In genomic region chr2:159443581-159443980, GRCm38 (mm10) we compare ENCODE assay signal across 10 mouse cellular contexts.
DNase-seq lines count a peak whose midpoint lies in the region; ATAC-seq lines count a peak whose summit lies in the region.
"Had no signal": no experiment of that assay in that cellular context is flagged by ENCODE, and none has a peak within 500 bp of the region (broad histone marks: within the 10 kb centered on the region; RNA-seq: fewer than 3 reads in every experiment).

No protein-coding gene starts in this region.

- no peak overlapping the region for H3K4me2 ChIP-seq in kidney, embryonic 15.5 days
- H3K4me2 ChIP-seq in intestine, embryonic 16.5 days (ENCODE audit: low read depth, low read length), result no peak overlapping the region
- H3K4me2 ChIP-seq: hindbrain, embryonic 15.5 days had no signal

- no peak for ATAC-seq in kidney, embryonic 15.5 days (replicated peaks; ENCODE audit: low FRiP score)
- ATAC-seq in intestine, embryonic 16.5 days, result no peak

- no peak overlapping the region for H3K4me3 ChIP-seq in kidney, embryonic 15.5 days (replicated peaks)
- no peak overlapping the region for H3K4me3 ChIP-seq in intestine, embryonic 16.5 days (ENCODE audit: low read length)
- H3K4me3 ChIP-seq: hindbrain, embryonic 15.5 days; megakaryocyte, embryonic 14.5 days had no signal

- no peak overlapping the region for H3K27ac ChIP-seq in kidney, embryonic 15.5 days
- no peak overlapping the region for H3K27ac ChIP-seq in intestine, embryonic 16.5 days (ENCODE audit: low read length)
- H3K27ac ChIP-seq: hindbrain, embryonic 15.5 days had no signal

- no peaks in the 10 kb centered on the region for H3K27me3 ChIP-seq in kidney, embryonic 15.5 days
- H3K27me3 ChIP-seq in intestine, embryonic 16.5 days (replicated peaks; ENCODE audit: control insufficient read depth, insufficient read depth, low read length), result no peaks in the 10 kb centered on the region
- H3K27me3 ChIP-seq: megakaryocyte, embryonic 14.5 days had no signal

- 33% methylated on average over 8 of the region's 8 CpGs for WGBS in kidney, embryonic 15.5 days
- WGBS in intestine, embryonic 16.5 days, result 37% methylated on average over 8 of the region's 8 CpGs

- DNase-seq in adrenal gland, adult (ENCODE audit: inconsistent age in 2 of 2, low spot score in 1 of 2), result peak; percentile 35 to 75
- DNase-seq in adrenal gland, postnatal 25 days, result no peak
- peak; percentile 46 for DNase-seq in kidney, postnatal 10 days
- peak; percentile 72 for DNase-seq in embryo, embryonic 10 days (ENCODE audit: low spot score)
- peak; percentile 16 to 38 for DNase-seq in left cerebral cortex, postnatal 10 days (ENCODE audit: extremely low spot score in 1 of 2, low spot score in 2 of 2)
- DNase-seq in urinary bladder, postnatal 4 days (ENCODE audit: low spot score in 2 of 2), result no peak

- 0 out of 2 replicates have a peak, but pooled peaks cover 3% of the 10 kb centered on the region for H3K4me1 ChIP-seq in kidney, embryonic 15.5 days
- 0 out of 2 replicates have a peak, but pooled peaks cover 2% of the 10 kb centered on the region for H3K4me1 ChIP-seq in intestine, embryonic 16.5 days (ENCODE audit: control insufficient read depth, insufficient read depth, low read length)
- H3K4me1 ChIP-seq: megakaryocyte, embryonic 14.5 days had no signal

- no peaks in the 10 kb centered on the region for H3K36me3 ChIP-seq in kidney, embryonic 15.5 days
- H3K36me3 ChIP-seq in intestine, embryonic 16.5 days (ENCODE audit: control insufficient read depth, insufficient read depth, low read length), result no peaks in the 10 kb centered on the region
- H3K36me3 ChIP-seq: hindbrain, embryonic 15.5 days had no signal

- no peaks in the 10 kb centered on the region for H3K9me3 ChIP-seq in kidney, embryonic 15.5 days (replicated peaks)
- no peaks in the 10 kb centered on the region for H3K9me3 ChIP-seq in intestine, embryonic 16.5 days (ENCODE audit: control insufficient read depth, low read length)
- H3K9me3 ChIP-seq: hindbrain, embryonic 15.5 days had no signal

- no peak overlapping the region for H3K9ac ChIP-seq in kidney, embryonic 15.5 days
- H3K9ac ChIP-seq in intestine, embryonic 16.5 days (ENCODE audit: low read depth, low read length), result no peak overlapping the region
- H3K9ac ChIP-seq: hindbrain, embryonic 15.5 days had no signal

- intact Hi-C loops in left cerebral cortex, postnatal 10 days (cut with DNase I), result no loop called here

Comparison
In these comparisons a context has a peak if more than half of its experiments do, and no peak if none do; other contexts are left out.
1. DNase-seq: peak in adrenal gland, adult (2 of 2), kidney, postnatal 10 days (single experiment), embryo, embryonic 10 days (single experiment) and left cerebral cortex, postnatal 10 days (2 of 2); none in adrenal gland, postnatal 25 days (single experiment) and urinary bladder, postnatal 4 days (0 of 2).